Mouse (Mus musculus): ENCODE results near the gene Gm5089. TPM values are rescaled to one million over a fixed set of nuclear protein-coding genes. Genes with fewer than 3 reads are reported as not detected.

Gene Gm5089
- polyA plus RNA-seq, 1 experiment from 2014 or later: not detected

- H3K27ac ChIP-seq (replicated peaks): no peak overlapping the region
- no peak overlapping the region for H3K4me3 ChIP-seq
- ATAC-seq (ENCODE audit: extremely low read depth, insufficient number of reproducible peaks, low FRiP score, low TSS enrichment): no peak
- no peak overlapping the region for H3K9ac ChIP-seq
- WGBS: 1% methylated on average over 18 of the region's 18 CpGs
- no peak overlapping the region for H3K4me2 ChIP-seq
- H3K36me3 ChIP-seq: no peaks in the 10 kb centered on the region
- H3K27me3 ChIP-seq (replicated peaks): peaks cover 98% of the 10 kb centered on the region
- no peaks in the 10 kb centered on the region for H3K9me3 ChIP-seq
- peaks cover 35% of the 10 kb centered on the region for H3K4me1 ChIP-seq
Measured at GRCm38 (mm10) chr14:122476822-122477215, 25.9 kb upstream of the Gm5089 start.

- no peaks in the 10 kb centered on the region for H3K36me3 ChIP-seq
- peaks cover 98% of the 10 kb centered on the region for H3K27me3 ChIP-seq (replicated peaks)
- ATAC-seq (ENCODE audit: extremely low read depth, insufficient number of reproducible peaks, low FRiP score, low TSS enrichment): no peak
- H3K9ac ChIP-seq: no peak overlapping the region
- peaks cover 35% of the 10 kb centered on the region for H3K4me1 ChIP-seq
- WGBS: under 1% methylated on average over 62 of the region's 62 CpGs
- no peaks in the 10 kb centered on the region for H3K9me3 ChIP-seq
- peak overlapping the region; percentile 79 for H3K4me2 ChIP-seq
- H3K27ac ChIP-seq (replicated peaks): no peak overlapping the region
- H3K4me3 ChIP-seq: peak overlapping the region; percentile 56
Measured at GRCm38 (mm10) chr14:122476041-122476821, 25.3 kb upstream of the Gm5089 start.

- peaks cover 98% of the 10 kb centered on the region for H3K27me3 ChIP-seq (replicated peaks)
- ATAC-seq (ENCODE audit: extremely low read depth, insufficient number of reproducible peaks, low FRiP score, low TSS enrichment): no peak
- H3K4me3 ChIP-seq: peak overlapping the region; percentile 56
- H3K27ac ChIP-seq (replicated peaks): no peak overlapping the region
- H3K36me3 ChIP-seq: no peaks in the 10 kb centered on the region
- H3K9me3 ChIP-seq: no peaks in the 10 kb centered on the region
- peak overlapping the region; percentile 17; the same call in 1 of the 2 replicates for H3K9ac ChIP-seq
- peak overlapping the region; percentile 79 for H3K4me2 ChIP-seq
- WGBS: under 1% methylated on average over 63 of the region's 65 CpGs
- peaks cover 35% of the 10 kb centered on the region for H3K4me1 ChIP-seq
Measured at GRCm38 (mm10) chr14:122475557-122476040, 24.7 kb upstream of the Gm5089 start.

DNA sequence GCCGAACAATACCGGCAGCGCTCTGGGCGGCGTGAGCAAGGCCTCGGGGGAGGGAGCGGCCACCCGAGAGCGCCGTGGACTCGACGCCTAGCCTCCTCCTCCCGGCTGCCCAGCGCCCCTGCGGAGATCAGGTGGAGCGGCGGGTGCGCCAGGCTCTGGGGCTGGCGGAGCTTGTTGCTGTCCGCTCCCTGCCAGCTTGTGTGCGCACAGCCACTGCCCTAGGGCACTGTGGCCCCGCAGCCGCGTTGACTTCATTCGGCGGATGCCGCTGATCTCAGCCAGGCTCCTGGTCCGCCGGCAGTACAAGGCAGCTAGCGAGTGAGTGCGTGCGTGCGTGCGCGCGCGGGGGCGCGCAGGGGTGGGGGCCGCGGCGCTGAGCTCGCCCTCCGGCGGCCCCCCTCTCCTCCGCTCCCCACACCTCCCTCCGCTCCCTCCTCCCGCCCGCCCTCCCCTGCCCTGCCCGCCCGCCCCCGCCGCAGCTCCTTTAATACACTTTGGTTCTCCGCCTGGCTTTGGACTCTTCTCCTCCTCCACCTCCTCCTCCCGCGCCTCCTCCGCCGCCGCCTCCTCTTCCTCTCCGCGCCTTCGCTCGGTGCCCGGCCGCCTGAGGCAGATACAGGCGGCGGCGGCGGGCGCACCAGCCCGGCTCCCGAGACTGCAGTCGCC, 24.1 kb upstream of the Gm5089 start, which contains the start of gene Zic2:
Gene Zic2, plus strand, starts transcription at position 545 of the 666 bp plus-strand sequence.
- no peak within 1 kb of the TSS for H3K27ac ChIP-seq (replicated peaks)
- peaks cover 35% of the 10 kb centered on the region for H3K4me1 ChIP-seq
- H3K27me3 ChIP-seq (replicated peaks): peaks cover 98% of the 10 kb centered on the region
- H3K4me3 ChIP-seq: peak within 1 kb of the TSS; percentile 56
- H3K36me3 ChIP-seq: no peaks in the 10 kb centered on the region
- WGBS: under 1% methylated on average over 47 of the region's 73 CpGs
- peak within 1 kb of the TSS; percentile 17; the same call in 1 of the 2 replicates for H3K9ac ChIP-seq
- H3K9me3 ChIP-seq: no peaks in the 10 kb centered on the region
- peak within 1 kb of the TSS; percentile 79 for H3K4me2 ChIP-seq
- ATAC-seq (ENCODE audit: extremely low read depth, insufficient number of reproducible peaks, low FRiP score, low TSS enrichment): no peak

GRCm38 (mm10) chr14:122474041-122474890, 23.4 kb upstream of the Gm5089 start:
- Histone ChIP-seq H3K36me3 (no peaks in the 10 kb centered on the region), H3K9ac (no peak overlapping the region), H3K27me3 (replicated peaks) (peaks cover 98% of the 10 kb centered on the region), H3K27ac (replicated peaks) (no peak overlapping the region), H3K9me3 (no peaks in the 10 kb centered on the region), H3K4me2 (peak overlapping the region; percentile 79), H3K4me3 (peak overlapping the region; percentile 56), H3K4me1 (peaks cover 35% of the 10 kb centered on the region)
- whole genome bisulfite sequencing: 1% methylated on average over 54 of the region's 57 CpGs
- ATAC-seq (ENCODE audit: extremely low read depth, insufficient number of reproducible peaks, low FRiP score, low TSS enrichment): no peak

- peaks cover 31% of the 10 kb centered on the region for H3K4me1 ChIP-seq
Measured at GRCm38 (mm10) chr14:122473211-122473751, 22.4 kb upstream of the Gm5089 start.

DNA sequence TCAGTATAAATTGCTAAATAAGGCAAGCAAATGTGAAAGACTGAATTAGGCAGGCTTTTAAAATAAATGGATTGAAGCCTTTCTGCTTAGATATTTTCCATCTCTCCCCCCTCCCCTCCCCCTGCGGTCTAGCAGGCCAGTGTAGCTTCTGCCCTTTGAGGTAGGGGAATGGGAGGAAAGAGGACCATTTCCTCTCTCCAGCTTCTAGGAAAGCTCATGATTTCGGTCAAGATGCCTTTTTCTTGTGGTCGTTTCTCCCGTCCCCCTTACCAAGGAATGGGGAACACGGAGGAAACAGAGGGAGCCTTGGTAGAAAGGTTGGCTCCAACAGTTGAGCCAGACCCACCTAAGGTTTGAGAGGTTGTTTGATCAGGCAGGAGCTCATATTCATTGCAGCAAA, 21.7 kb upstream of the Gm5089 start:
- H3K9me3 ChIP-seq: no peaks in the 10 kb centered on the region
- H3K4me1 ChIP-seq: peaks cover 31% of the 10 kb centered on the region
- H3K4me2 ChIP-seq: no peak overlapping the region
- no peak for ATAC-seq (ENCODE audit: extremely low read depth, insufficient number of reproducible peaks, low FRiP score, low TSS enrichment)
- no peak overlapping the region for H3K9ac ChIP-seq
- peaks cover 100% of the 10 kb centered on the region for H3K27me3 ChIP-seq (replicated peaks)
- WGBS: 2% methylated on average over 5 of the region's 5 CpGs
- H3K27ac ChIP-seq (replicated peaks): no peak overlapping the region
- H3K36me3 ChIP-seq: no peaks in the 10 kb centered on the region
- H3K4me3 ChIP-seq: no peak overlapping the region

More at GRCm38 (mm10) chr14:122473211-122473751, 22.4 kb upstream of the Gm5089 start:
- Histone ChIP-seq H3K9me3 (no peaks in the 10 kb centered on the region), H3K9ac (no peak overlapping the region), H3K4me2 (no peak overlapping the region), H3K27ac (replicated peaks) (no peak overlapping the region), H3K27me3 (replicated peaks) (peaks cover 100% of the 10 kb centered on the region), H3K4me3 (peak overlapping the region; percentile 56; the same call in 1 of the 2 replicates), H3K36me3 (no peaks in the 10 kb centered on the region)
- ATAC-seq (ENCODE audit: extremely low read depth, insufficient number of reproducible peaks, low FRiP score, low TSS enrichment): no peak
- 2% methylated on average over 17 of the region's 17 CpGs for WGBS

DNA sequence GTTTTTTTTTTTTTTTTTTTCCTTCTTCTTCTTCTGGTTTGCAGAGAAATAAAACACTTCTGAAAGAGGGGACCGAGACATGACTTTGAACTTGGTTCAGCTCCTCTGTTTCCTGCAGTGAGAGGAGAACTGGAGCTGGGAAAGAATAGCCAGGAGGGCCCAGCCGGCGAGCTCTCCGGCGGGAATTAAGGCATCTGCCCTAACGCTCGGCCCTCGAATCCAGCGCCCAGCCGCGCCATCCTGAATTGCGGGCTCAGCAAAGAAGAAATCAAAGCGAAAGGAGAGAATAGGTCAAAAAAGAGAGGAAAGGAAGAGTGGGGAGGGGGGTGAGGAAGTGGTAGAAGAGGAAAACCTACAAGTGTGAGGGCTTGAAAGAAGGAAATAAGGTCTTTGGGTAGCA, 21.2 kb upstream of the Gm5089 start:
- no peaks in the 10 kb centered on the region for H3K9me3 ChIP-seq
- H3K27ac ChIP-seq (replicated peaks): no peak overlapping the region

DNA sequence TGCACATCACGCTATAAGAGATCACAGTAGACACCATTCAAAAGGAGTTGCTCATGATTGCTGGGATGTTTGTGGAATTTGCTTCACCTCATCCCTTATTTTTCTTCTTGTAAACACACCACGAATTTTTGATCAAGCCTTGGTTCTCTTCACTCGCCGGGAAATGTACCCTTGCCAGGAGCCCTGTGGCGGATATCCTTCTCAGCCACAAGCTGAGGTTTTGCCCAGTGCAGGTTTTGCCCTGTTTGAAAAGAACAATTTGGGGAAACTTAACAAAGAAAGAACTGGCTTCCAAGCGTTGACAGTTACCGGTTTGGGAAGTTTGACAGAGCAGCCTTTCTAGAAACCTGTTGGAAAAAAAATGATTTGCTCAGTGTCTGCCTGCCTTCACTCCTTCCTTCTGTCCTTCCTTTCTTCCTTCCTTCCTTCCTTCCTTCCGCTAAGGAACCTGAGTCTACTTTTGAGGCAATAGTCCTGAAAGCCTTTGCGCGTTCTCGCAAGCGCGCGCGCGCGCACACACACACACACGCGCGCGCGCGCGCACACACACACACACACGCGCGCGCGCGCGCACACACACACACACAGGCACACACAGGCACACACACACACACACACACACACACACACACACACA, 20.7 kb upstream of the Gm5089 start:
- Histone ChIP-seq H3K36me3 (no peaks in the 10 kb centered on the region), H3K27me3 (replicated peaks) (peaks cover 100% of the 10 kb centered on the region), H3K4me2 (no peak overlapping the region), H3K4me3 (no peak overlapping the region), H3K9ac (no peak overlapping the region), H3K9me3 (no peaks in the 10 kb centered on the region), H3K4me1 (peaks cover 31% of the 10 kb centered on the region), H3K27ac (replicated peaks) (no peak overlapping the region)
- no peak for ATAC-seq (ENCODE audit: extremely low read depth, insufficient number of reproducible peaks, low FRiP score, low TSS enrichment)
- WGBS: 22% methylated on average over 11 of the region's 31 CpGs

More for the DNA sequence above, 21.2 kb upstream of the Gm5089 start:
- Histone ChIP-seq H3K27me3 (replicated peaks) (peaks cover 100% of the 10 kb centered on the region), H3K4me2 (no peak overlapping the region), H3K4me1 (peaks cover 31% of the 10 kb centered on the region), H3K4me3 (no peak overlapping the region), H3K9ac (no peak overlapping the region), H3K36me3 (no peaks in the 10 kb centered on the region)
- ATAC-seq (ENCODE audit: extremely low read depth, insufficient number of reproducible peaks, low FRiP score, low TSS enrichment): no peak
- under 1% methylated on average over 13 of the region's 13 CpGs for WGBS

DNA sequence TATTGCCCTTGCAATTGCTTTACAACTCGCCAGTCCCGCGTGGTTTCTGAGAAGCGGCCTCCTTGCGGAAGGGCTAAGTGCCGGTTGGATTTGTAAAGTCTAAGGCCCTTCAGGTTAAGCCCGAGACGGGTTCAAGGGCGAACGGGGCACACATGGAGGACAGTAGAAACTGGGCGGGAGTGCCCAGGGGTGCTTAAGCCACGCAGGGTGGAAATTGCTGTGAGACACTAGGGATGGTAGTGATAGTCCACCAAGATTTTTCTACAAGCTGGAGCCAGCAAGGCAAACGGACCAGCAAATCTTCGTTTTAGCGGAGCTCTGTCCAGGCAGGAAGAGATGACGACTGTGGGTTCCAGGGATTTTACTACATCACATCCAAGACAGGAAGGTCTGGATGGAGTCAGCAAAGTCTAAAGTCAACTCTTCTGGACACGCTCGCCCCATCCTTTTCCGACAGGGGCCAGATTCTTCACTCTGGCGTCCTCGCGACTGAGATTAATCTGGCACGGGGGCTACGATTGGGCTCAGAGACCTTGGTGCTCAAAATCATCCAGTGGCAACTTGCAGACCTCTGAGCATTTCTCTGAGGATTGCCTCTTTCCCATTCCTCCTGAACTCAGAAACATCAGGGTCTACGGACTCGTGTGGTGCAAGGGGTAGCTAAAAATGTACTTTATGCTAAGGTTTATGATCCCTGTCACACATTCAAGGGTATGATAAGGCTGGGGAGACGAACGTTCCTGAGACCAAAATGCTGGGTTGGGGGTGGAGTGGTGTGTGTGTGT, 18.2 kb upstream of the Gm5089 start:
- 3% methylated on average over 28 of the region's 28 CpGs for WGBS
- no peaks in the 10 kb centered on the region for H3K9me3 ChIP-seq
- no peak overlapping the region for H3K4me2 ChIP-seq
- H3K27me3 ChIP-seq (replicated peaks): peaks cover 100% of the 10 kb centered on the region
- no peak overlapping the region for H3K9ac ChIP-seq
- no peak overlapping the region for H3K27ac ChIP-seq (replicated peaks)
- H3K4me1 ChIP-seq: peaks cover 22% of the 10 kb centered on the region
- ATAC-seq (ENCODE audit: extremely low read depth, insufficient number of reproducible peaks, low FRiP score, low TSS enrichment): no peak
- no peaks in the 10 kb centered on the region for H3K36me3 ChIP-seq
- H3K4me3 ChIP-seq: no peak overlapping the region
